Mouse (Mus musculus) megakaryocyte, embryonic 14.5 days (primary cell): Measurements from ENCODE around the gene Tnni3.

Source experiments
- FLI1 ChIP-seq: IDR thresholded peaks from 2 replicates; pipeline ENCODE4 v1.6.1; 2012; ENCODE audit warnings: low read length, inconsistent platforms, mixed read lengths
- GATA1 ChIP-seq: IDR thresholded peaks from 3 replicates; pipeline ENCODE4 v1.6.1; 2012; ENCODE audit warnings: mixed read lengths, low read length, inconsistent platforms, borderline replicate concordance

DNA sequence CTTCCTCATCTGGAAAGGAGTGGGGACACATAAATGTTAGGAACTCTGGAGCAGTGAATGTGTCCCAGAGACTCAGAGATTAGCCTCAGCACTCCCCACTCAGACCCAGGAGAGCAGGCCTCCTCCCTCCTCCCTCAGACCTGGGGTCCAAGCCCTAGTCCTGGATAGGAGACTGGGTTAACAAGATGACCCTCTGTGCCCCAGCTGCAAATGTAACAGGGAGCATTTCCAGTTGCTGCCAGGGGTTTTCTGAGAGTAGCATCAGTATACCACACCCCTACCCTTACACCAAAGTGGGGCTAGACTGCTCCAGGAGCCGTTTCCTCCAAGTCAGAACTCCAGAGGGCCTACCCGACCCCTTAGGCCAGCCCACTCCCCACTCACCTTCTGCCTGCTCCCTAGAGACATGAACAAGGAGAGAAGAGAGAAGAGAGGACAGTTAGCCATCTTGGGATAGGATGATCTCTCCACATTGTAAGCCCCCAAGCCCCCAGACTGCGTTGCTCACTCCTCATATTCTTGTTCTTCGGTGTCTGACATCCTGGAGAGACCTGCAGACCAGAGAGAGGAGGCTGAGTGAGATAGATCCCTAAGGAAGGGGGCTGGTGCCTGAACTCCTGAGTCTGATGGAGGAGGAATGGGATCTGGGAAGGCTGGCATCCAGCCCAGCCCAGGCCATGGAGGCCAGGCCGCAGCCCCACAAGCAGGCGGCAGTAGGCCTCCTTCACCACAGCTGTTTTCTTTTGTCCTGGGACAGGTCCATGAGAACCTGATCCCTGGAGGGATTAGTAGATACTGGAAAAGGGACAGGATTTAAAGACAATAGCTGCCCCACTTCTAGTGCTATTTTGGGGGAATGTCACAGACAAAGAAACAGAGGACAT is 10.0 kb downstream of the Tnni3 start:
- TF ChIP-seq GATA1 (no peak), FLI1 (no peak)
